Mouse (Mus musculus): ENCODE data around the gene Tbkbp1.

The Tbkbp1 gene

DNA sequence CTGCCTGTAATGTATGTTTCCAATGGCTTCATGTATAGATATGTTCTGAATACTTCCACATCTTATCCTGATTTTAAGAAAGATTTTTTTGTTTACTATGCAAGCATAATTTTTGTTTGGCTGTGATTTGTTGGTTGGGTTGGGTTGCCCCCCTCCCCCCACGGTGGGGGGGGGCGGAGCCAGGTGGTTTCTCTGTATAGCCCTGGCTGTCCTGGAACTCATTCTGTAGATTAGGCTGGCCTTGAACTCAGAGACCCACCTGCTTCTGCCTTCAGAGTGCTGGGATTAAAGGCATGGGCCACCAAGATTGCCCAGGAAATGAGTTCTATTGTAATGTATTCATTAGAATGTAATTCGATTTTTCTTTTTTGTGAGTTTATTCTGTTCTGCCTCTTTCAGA, 37.9 kb upstream of the Tbkbp1 start:
- Histone ChIP-seq H3K4me3 (replicated peaks; ENCODE audit: low read length) (peak overlapping the region; percentile 88), H3K9me3 (ENCODE audit: low read length) (no peaks in the 10 kb centered on the region)
- TF ChIP-seq NANOG (IDR thresholded peaks at IDR 0.05; ENCODE audit: borderline replicate concordance, low read length): peak; percentile 45; the same call in 1 of the 2 replicates
- TF ChIP-seq POU5F1 (IDR thresholded peaks at IDR 0.05; ENCODE audit: borderline replicate concordance, low read length): no peak
- no peak for TF ChIP-seq CTCF (conservative IDR thresholded peaks at IDR 0.05; ENCODE audit: low read length)

DNA sequence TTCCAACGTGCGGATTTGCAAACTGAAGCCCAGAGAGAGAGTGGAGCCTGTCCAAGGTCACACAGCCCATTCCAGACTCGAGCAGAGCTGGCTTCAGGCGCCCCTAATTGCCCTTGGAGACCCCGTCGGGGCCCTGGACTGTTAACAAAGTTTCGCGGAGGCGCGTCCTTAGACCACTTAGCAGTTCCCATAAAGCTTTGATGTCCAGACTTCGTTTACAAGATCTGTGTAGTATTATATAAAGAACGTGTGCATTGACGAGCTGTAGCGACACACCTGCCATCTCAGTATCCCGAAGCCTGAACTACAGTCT, 37.3 kb upstream of the Tbkbp1 start:
- Histone ChIP-seq H3K9me3 (ENCODE audit: low read length) (no peaks in the 10 kb centered on the region), H3K4me3 (replicated peaks; ENCODE audit: low read length) (peak overlapping the region; percentile 88), H3K27me3 (ENCODE audit: insufficient read depth, low read length) (no peaks in the 10 kb centered on the region), H3K36me3 (ENCODE audit: insufficient read depth, low read length) (peaks cover 36% of the 10 kb centered on the region), H3K4me1 (replicated peaks; ENCODE audit: low read depth, low read length) (peaks cover 71% of the 10 kb centered on the region)
- TF ChIP-seq POU5F1 (IDR thresholded peaks at IDR 0.05; ENCODE audit: borderline replicate concordance, low read length) (no peak), NANOG (IDR thresholded peaks at IDR 0.05; ENCODE audit: borderline replicate concordance, low read length) (no peak), CTCF (conservative IDR thresholded peaks at IDR 0.05; ENCODE audit: low read length) (no peak)

More for the DNA sequence above, 37.9 kb upstream of the Tbkbp1 start:
- Histone ChIP-seq H3K4me1 (replicated peaks; ENCODE audit: low read depth, low read length) (peaks cover 67% of the 10 kb centered on the region), H3K36me3 (ENCODE audit: insufficient read depth, low read length) (peaks cover 29% of the 10 kb centered on the region), H3K27me3 (ENCODE audit: insufficient read depth, low read length) (no peaks in the 10 kb centered on the region)

DNA sequence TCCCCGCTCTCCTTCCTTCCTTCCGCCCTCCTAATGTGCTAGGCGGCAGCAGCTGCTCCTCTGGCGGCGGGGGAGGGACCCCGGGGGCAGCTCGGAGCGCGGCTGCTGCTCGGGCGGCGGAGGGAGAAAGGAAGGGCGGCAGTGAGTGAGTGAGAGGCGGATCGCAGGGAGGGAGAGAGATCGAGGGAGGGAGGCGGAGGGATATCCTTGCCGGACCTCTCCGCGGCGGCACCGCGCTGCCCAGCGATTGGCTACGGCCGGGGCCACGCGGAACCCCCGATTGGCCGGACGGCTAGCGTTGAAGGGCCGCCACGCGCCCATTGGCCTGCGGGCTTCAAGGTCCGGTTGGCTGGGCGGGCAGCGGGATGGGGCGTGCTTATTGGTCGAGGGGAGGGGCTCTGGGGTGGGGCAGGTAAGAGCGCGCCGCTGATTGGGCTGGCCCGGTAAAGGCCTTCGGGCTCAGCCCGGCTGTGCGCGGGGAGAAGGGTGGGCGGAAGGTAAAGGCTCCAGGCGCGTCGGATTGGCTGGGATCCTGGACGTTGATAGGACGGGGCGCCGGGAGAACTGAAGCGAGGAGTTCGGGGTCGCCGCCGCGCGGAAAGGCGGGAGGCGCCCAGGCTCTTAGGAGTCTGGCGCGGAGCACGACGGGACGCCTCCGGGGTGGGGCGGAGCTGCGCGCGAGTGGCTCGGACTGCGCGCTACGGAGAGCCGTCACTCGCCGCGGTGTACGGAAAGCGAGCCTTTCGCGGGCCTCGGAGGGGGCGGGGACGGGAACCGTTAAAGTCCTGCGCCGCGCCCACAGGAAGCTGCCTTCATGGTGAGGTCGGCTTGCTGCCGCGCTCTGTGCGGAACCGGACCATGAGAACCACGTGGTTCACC, 36.7 kb upstream of the Tbkbp1 start, which contains the start of gene Kpnb1:
Kpnb1 (minus strand) TSS at position 118 of the 879 bp plus-strand sequence.
- H3K4me3 ChIP-seq (replicated peaks; ENCODE audit: low read length): peak within 1 kb of the TSS; percentile 96
- no peak for TF ChIP-seq CTCF (conservative IDR thresholded peaks at IDR 0.05; ENCODE audit: low read length)
- no peak for TF ChIP-seq NANOG (IDR thresholded peaks at IDR 0.05; ENCODE audit: borderline replicate concordance, low read length)
- TF ChIP-seq POU5F1 (IDR thresholded peaks at IDR 0.05; ENCODE audit: borderline replicate concordance, low read length): no peak
- peaks cover 42% of the 10 kb centered on the region for H3K36me3 ChIP-seq (ENCODE audit: insufficient read depth, low read length)
- H3K27me3 ChIP-seq (ENCODE audit: insufficient read depth, low read length): no peaks in the 10 kb centered on the region
- H3K9me3 ChIP-seq (ENCODE audit: low read length): no peaks in the 10 kb centered on the region
- H3K4me1 ChIP-seq (replicated peaks; ENCODE audit: low read depth, low read length): peaks cover 75% of the 10 kb centered on the region

DNA sequence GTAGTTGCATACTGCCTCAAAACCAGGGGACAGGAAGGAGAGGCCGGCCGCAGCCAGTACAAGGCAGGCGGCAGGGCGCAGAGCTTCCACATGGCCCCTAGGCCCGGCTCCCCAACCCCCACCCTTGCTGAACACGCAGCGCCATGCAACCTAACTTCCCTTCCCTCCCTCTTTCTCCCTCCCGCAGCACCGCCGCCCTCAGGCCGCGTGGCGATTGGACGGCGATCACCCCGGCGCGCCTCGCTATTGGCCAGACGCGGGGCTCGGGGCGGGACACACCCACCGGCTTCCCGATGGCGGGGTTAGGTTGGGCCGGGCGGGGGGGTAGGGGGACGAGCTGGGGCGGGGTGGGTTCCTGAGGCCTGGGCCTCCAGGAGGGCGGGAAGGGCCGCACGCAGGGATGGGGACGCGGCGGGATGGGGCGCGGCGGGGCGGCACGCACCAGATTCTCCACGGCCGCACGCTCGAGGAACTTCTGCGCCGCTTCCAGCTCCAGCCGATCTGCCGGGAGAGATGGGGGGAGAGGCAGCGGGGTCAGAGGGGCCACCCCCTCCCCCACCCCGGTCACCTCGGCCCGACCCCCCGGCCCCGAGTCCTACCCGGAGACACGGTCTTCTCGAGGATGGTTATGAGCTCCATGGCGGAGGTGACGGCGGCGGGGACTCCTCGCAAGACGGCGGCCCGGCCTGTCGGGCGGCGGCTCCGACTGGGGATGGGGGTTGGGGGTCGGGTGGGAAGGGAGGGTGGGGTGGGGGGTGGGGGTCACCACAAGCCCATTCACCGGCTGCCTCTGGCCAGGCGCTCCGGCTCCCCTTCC, 35.9 kb upstream of the Tbkbp1 start:
- peaks cover 50% of the 10 kb centered on the region for H3K36me3 ChIP-seq (ENCODE audit: insufficient read depth, low read length)
- peaks cover 75% of the 10 kb centered on the region for H3K4me1 ChIP-seq (replicated peaks; ENCODE audit: low read depth, low read length)
- H3K9me3 ChIP-seq (ENCODE audit: low read length): no peaks in the 10 kb centered on the region
- no peaks in the 10 kb centered on the region for H3K27me3 ChIP-seq (ENCODE audit: insufficient read depth, low read length)
- peak overlapping the region; percentile 96 for H3K4me3 ChIP-seq (replicated peaks; ENCODE audit: low read length)
- TF ChIP-seq CTCF (conservative IDR thresholded peaks at IDR 0.05; ENCODE audit: low read length): no peak
- no peak for TF ChIP-seq NANOG (IDR thresholded peaks at IDR 0.05; ENCODE audit: borderline replicate concordance, low read length)
- no peak for TF ChIP-seq POU5F1 (IDR thresholded peaks at IDR 0.05; ENCODE audit: borderline replicate concordance, low read length)

DNA sequence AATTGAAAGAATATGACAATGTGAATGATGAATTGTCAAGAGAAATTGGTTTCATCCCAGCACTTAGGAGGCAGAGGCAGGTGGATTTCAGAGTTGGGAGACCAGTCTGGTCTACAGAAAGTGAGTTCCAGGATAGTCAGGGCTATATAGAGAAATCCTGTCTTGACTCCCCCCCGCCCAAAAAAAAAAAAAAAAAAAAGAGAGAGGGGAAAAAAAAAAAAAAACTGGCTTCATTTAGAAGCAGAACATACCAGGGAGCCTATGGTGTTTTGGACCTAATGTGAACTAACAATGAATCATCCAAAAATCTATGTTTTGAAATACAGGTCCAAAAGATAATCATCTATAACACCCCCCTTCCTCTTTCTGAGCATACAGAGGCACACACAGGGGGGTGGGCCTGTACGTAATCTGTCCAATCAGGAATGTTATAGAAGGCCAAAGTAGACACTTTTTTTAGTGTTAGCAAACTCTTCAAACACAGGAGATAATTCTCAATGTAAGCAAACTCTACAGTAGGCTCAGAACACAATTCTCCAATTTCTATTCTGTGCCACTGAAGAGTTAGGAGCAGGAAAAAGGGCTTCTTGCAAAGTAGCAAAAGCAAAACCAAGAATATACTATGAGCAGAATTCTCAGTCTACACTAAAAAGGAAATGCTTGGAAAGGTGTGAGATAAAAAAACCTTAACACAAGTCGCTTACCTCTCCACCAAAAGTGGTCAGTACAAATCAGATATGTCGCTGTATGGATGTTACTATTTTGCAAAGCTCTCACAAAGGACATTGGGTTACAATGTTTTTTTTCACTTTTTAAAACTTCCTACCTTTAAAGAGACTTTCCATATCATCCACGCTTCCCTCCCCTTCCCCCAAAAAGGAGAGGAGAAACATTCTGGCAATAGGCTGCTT, 34.7 kb upstream of the Tbkbp1 start:
- Histone ChIP-seq H3K4me1 (replicated peaks; ENCODE audit: low read depth, low read length) (peaks cover 75% of the 10 kb centered on the region), H3K27me3 (ENCODE audit: insufficient read depth, low read length) (no peaks in the 10 kb centered on the region), H3K36me3 (ENCODE audit: insufficient read depth, low read length) (peaks cover 62% of the 10 kb centered on the region), H3K9me3 (ENCODE audit: low read length) (no peaks in the 10 kb centered on the region), H3K4me3 (replicated peaks; ENCODE audit: low read length) (peak overlapping the region; percentile 96)
- no peak for TF ChIP-seq NANOG (IDR thresholded peaks at IDR 0.05; ENCODE audit: borderline replicate concordance, low read length)
- no peak for TF ChIP-seq CTCF (conservative IDR thresholded peaks at IDR 0.05; ENCODE audit: low read length)
- no peak for TF ChIP-seq POU5F1 (IDR thresholded peaks at IDR 0.05; ENCODE audit: borderline replicate concordance, low read length)

DNA sequence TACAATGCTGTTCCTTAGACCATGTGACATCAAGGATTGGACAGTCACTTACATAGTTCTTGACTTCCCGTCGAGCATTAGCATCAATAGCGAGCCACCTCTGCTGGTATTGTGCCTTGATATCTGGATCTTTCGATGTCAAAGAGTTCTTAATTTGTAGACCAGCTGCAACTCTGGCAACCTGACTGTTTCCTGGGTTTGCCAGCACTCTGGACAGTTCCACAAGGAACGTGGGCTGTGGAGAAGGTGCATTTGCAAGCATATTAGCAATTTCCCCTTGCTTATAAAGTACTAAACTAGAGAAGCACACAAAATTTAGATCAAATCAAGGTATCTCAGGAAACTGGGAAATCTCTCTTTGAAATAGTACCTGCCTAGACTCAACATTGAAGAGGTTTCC, 33.6 kb upstream of the Tbkbp1 start:
- peaks cover 69% of the 10 kb centered on the region for H3K36me3 ChIP-seq (ENCODE audit: insufficient read depth, low read length)
- peak overlapping the region; percentile 96 for H3K4me3 ChIP-seq (replicated peaks; ENCODE audit: low read length)
- no peak for TF ChIP-seq CTCF (conservative IDR thresholded peaks at IDR 0.05; ENCODE audit: low read length)
- TF ChIP-seq NANOG (IDR thresholded peaks at IDR 0.05; ENCODE audit: borderline replicate concordance, low read length): no peak
- H3K4me1 ChIP-seq (replicated peaks; ENCODE audit: low read depth, low read length): peaks cover 76% of the 10 kb centered on the region
- no peaks in the 10 kb centered on the region for H3K9me3 ChIP-seq (ENCODE audit: low read length)
- no peaks in the 10 kb centered on the region for H3K27me3 ChIP-seq (ENCODE audit: insufficient read depth, low read length)

DNA sequence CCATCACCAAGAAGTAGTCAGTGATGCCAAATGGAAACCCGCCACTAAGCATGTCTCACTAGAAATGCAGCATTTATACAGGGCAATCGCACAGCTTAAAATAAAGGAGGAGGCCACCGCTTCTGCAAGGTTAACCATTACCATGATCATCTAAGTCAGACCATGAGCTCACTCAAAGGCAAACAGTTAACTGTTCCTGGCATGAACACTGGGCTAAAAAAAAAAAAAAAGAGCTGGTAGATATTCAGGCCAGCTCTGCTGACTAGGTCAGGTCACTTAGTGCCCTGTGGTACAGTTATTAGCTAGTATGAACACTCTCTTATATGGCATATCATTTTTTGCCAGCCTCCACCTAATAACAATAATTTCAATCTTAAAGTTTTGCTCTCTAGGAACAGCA, 31.2 kb upstream of the Tbkbp1 start:
- Histone ChIP-seq H3K9me3 (ENCODE audit: low read length) (no peaks in the 10 kb centered on the region), H3K36me3 (ENCODE audit: insufficient read depth, low read length) (peaks cover 93% of the 10 kb centered on the region), H3K4me3 (replicated peaks; ENCODE audit: low read length) (no peak overlapping the region), H3K4me1 (replicated peaks; ENCODE audit: low read depth, low read length) (peaks cover 87% of the 10 kb centered on the region), H3K27me3 (ENCODE audit: insufficient read depth, low read length) (no peaks in the 10 kb centered on the region)
- TF ChIP-seq POU5F1 (IDR thresholded peaks at IDR 0.05; ENCODE audit: borderline replicate concordance, low read length) (no peak), NANOG (IDR thresholded peaks at IDR 0.05; ENCODE audit: borderline replicate concordance, low read length) (no peak), CTCF (conservative IDR thresholded peaks at IDR 0.05; ENCODE audit: low read length) (no peak)
